Mouse (Mus musculus) ES-E14 (cell line): Measurements from ENCODE around the gene Manf.

ENCODE experiments used
- HCFC1 ChIP-seq: IDR thresholded peaks from 2 replicates; pipeline ENCODE4 v1.6.1; 2012; ENCODE audit warnings: low read length, inconsistent platforms, borderline replicate concordance; ENCODE audit not compliant: insufficient read depth
- MAFK ChIP-seq: IDR thresholded peaks from 2 replicates; pipeline ENCODE4 v1.6.1; 2014; ENCODE audit warnings: mild to moderate bottlenecking, low read depth, low read length, inconsistent platforms; ENCODE audit not compliant: insufficient read depth
- ZNF384 ChIP-seq: IDR thresholded peaks from 2 replicates; pipeline ENCODE4 v1.6.1; 2012; ENCODE audit warnings: low read depth, low read length, inconsistent platforms

GRCm38 (mm10) chr9:106891341-106891741 lies 438 bp downstream of the Manf start:
- no peak for TF ChIP-seq MAFK
- no peak for TF ChIP-seq HCFC1
- no peak for TF ChIP-seq ZNF384
